Mouse (Mus musculus): ENCODE data around the gene Prss35.

Prss35 gene

GRCm38 (mm10) chr9:86742959-86743911 is at the start of gene Prss35:
TSS of gene Prss35 (plus strand) at chr9:86743649.
- DNase-seq: peak; percentile 16 to 33

GRCm38 (mm10) chr9:86693935-86694334 is 49.5 kb upstream of the Prss35 start:
- no peak for DNase-seq

GRCm38 (mm10) chr9:86694644-86695043 is 48.8 kb upstream of the Prss35 start:
- DNase-seq: no peak

GRCm38 (mm10) chr9:86695199-86695817 is 48.1 kb upstream of the Prss35 start:
- peak; percentile 41 to 51 for DNase-seq

GRCm38 (mm10) chr9:86695818-86696261 is 47.6 kb upstream of the Prss35 start, which contains the start of gene Me1:
TSS of gene Me1 (minus strand) at chr9:86695953.
- peak in 1 of 2 experiments; percentile 59 for DNase-seq

- DNase-seq: no peak
Observed at GRCm38 (mm10) chr9:86701264-86701663, 42.2 kb upstream of the Prss35 start.

- DNase-seq: no peak
Observed at GRCm38 (mm10) chr9:86701844-86702243, 41.6 kb upstream of the Prss35 start.

- no peak for DNase-seq
Observed at GRCm38 (mm10) chr9:86707431-86707830, 36.0 kb upstream of the Prss35 start.

GRCm38 (mm10) chr9:86708921-86709320 is 34.5 kb upstream of the Prss35 start:
- no peak for DNase-seq

GRCm38 (mm10) chr9:86710091-86710634 is 33.3 kb upstream of the Prss35 start:
- DNase-seq: no peak

GRCm38 (mm10) chr9:86712648-86713047 is 30.8 kb upstream of the Prss35 start:
- DNase-seq: no peak

GRCm38 (mm10) chr9:86714089-86714488 is 29.4 kb upstream of the Prss35 start:
- no peak for DNase-seq

GRCm38 (mm10) chr9:86716540-86716939 is 26.9 kb upstream of the Prss35 start:
- DNase-seq: no peak

GRCm38 (mm10) chr9:86717119-86717518 is 26.3 kb upstream of the Prss35 start:
- no peak for DNase-seq

- no peak for DNase-seq
Observed at GRCm38 (mm10) chr9:86720227-86720626, 23.2 kb upstream of the Prss35 start.

- no peak for DNase-seq
Observed at GRCm38 (mm10) chr9:86720794-86721193, 22.7 kb upstream of the Prss35 start.

- no peak for DNase-seq
Observed at GRCm38 (mm10) chr9:86725066-86725465, 18.4 kb upstream of the Prss35 start.

- DNase-seq: no peak
Observed at GRCm38 (mm10) chr9:86725604-86726380, 17.7 kb upstream of the Prss35 start.

- DNase-seq: no peak
Observed at GRCm38 (mm10) chr9:86726381-86726720, 17.1 kb upstream of the Prss35 start.

- no peak for DNase-seq
Observed at GRCm38 (mm10) chr9:86728214-86728814, 15.1 kb upstream of the Prss35 start.

GRCm38 (mm10) chr9:86729084-86729483 is 14.4 kb upstream of the Prss35 start:
- DNase-seq: no peak

GRCm38 (mm10) chr9:86729811-86730210 is 13.6 kb upstream of the Prss35 start:
- DNase-seq: no peak

Data from cerebellum, postnatal 25 days (tissue).